Mouse (Mus musculus): ENCODE measurements around the gene Cx3cr1.

GRCm38 (mm10) chr9:120110211-120111018, 40.7 kb upstream of the Cx3cr1 start, which contains the start of gene Slc25a38:
- TF ChIP-seq GATA1 (IDR thresholded peaks at IDR 0.05; ENCODE audit: low read length): no peak
- TF ChIP-seq TAL1 (IDR thresholded peaks at IDR 0.05; ENCODE audit: low read length): no peak
